Mouse (Mus musculus) spleen, adult 10 weeks (tissue): ENCODE measurements around the gene Ptgs2. TPM values are rescaled to one million over a fixed set of nuclear protein-coding genes. Genes with fewer than 3 reads are reported as not detected.

Source experiments
- polyA plus RNA-seq: library from polyadenylated mRNA; stranded (reverse); fragments of 350-450 nt; fragmentation: Illumina TruSeq; extraction: RNeasy Lipid Tissue Mini Kit (QIAGEN cat#74804); gene quantifications from one replicate; pipeline ENCODE4 v1.2.3, GENCODE M21; 2015; ENCODE audit warnings: low replicate concordance; ENCODE audit not compliant: insufficient read depth

The Ptgs2 gene
- polyA plus RNA-seq, result 0.47 TPM

DNA sequence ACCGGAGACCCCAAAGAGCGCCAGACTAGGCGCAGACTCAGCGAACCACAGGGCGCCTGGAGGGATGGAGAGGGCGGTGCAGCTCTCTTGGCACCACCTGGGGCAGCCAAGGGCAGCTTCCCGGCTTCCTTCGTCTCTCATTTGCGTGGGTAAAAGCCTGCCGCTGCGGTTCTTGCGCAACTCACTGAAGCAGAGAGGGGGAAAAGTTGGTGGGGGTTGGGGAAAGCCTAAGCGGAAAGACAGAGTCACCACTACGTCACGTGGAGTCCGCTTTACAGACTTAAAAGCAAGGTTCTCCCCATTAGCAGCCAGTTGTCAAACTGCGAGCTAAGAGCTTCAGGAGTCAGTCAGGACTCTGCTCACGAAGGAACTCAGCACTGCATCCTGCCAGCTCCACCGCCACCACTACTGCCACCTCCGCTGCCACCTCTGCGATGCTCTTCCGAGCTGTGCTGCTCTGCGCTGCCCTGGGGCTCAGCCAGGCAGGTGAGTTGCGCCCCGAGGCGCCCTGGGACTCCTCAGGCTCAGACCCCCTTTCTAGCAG lies at the start of gene Ptgs2:
Gene Ptgs2, plus strand, starts transcription at position 242 of the 544 bp plus-strand sequence.

Other genes with a start within 250 kb of the Ptgs2 start
- gene Pla2g4a, start 138.7 kb upstream of the Ptgs2 start, polyA plus RNA-seq, result 19.0 TPM
- gene Pdc, start 219.4 kb downstream of the Ptgs2 start, polyA plus RNA-seq, result not detected